Mouse (Mus musculus) C2C12 (cell line): Measurements from ENCODE around the gene Nqo2. TPM values are rescaled to one million over a fixed set of nuclear protein-coding genes. Genes with fewer than 3 reads are reported as not detected.

ENCODE experiments used
- H3K27me3 ChIP-seq: one replicate; pipeline ENCODE4 v1.6.1; 2011; ENCODE audit not compliant: control insufficient read depth, insufficient read depth, insufficient read length
- H3K36me3 ChIP-seq: one replicate; pipeline ENCODE4 v1.6.1; 2011; ENCODE audit not compliant: control insufficient read depth, insufficient read depth
- H3K4me3 ChIP-seq: one replicate; pipeline ENCODE4 v1.5.1; 2011; ENCODE audit warnings: mild to moderate bottlenecking, control low read depth; ENCODE audit not compliant: poor library complexity, insufficient read depth, severe bottlenecking
- H3K79me2 ChIP-seq: one replicate; pipeline ENCODE4 v1.6.1; 2011; ENCODE audit not compliant: control insufficient read depth, insufficient read depth
- H3K79me3 ChIP-seq: one replicate; pipeline ENCODE4 v1.6.1; 2011; ENCODE audit warnings: low read depth, control low read depth
- H3ac ChIP-seq: one replicate; pipeline ENCODE3; 2011; ENCODE audit warnings: low read depth; ENCODE audit not compliant: control insufficient read depth, insufficient read length
- CEBPB ChIP-seq: IDR thresholded peaks from one replicate; pipeline ENCODE4 v1.6.1; 2011; ENCODE audit warnings: low read depth, mild to moderate bottlenecking, control low read depth, moderate library complexity
- CTCF ChIP-seq: IDR thresholded peaks from one replicate; pipeline ENCODE4 v1.5.1; 2011; ENCODE audit not compliant: control insufficient read depth, insufficient read depth, insufficient read length
- FOSL1 ChIP-seq: IDR thresholded peaks from one replicate; pipeline ENCODE4 v1.8.0; 2011; ENCODE audit warnings: mild to moderate bottlenecking, low read length; ENCODE audit not compliant: poor library complexity, insufficient read depth, severe bottlenecking
- MAX ChIP-seq: IDR thresholded peaks from one replicate; pipeline ENCODE4 v1.6.1; 2011; ENCODE audit warnings: mild to moderate bottlenecking, control low read depth
- MYOD1 ChIP-seq: IDR thresholded peaks from one replicate; pipeline ENCODE4 v1.6.1; 2011; ENCODE audit warnings: low read depth; ENCODE audit not compliant: control insufficient read depth, insufficient read length
- MYOG ChIP-seq: IDR thresholded peaks from one replicate; pipeline ENCODE4 v1.6.1; 2011; ENCODE audit not compliant: control insufficient read depth, insufficient read length; ENCODE audit errors: extremely low read depth
- USF1 ChIP-seq: IDR thresholded peaks from one replicate; pipeline ENCODE4 v1.6.1; 2011; ENCODE audit warnings: low read depth, mild to moderate bottlenecking, control low read depth, moderate library complexity
- polyA plus RNA-seq: library from polyadenylated mRNA; unstranded; fragments of >200 nt; fragmentation: generic; extraction: Trizol; gene quantifications from one replicate; pipeline ENCODE4 v1.2.1, GENCODE M21; 2012; ENCODE audit warnings: missing spikeins

The Nqo2 gene
- polyA plus RNA-seq, 1 experiment = 23.1 TPM

GRCm38 (mm10) chr13:34035424-34035823 lies 70.9 kb downstream of the Nqo2 start:
- H3K36me3 ChIP-seq = peaks cover 37% of the 10 kb centered on the region
- no peaks in the 10 kb centered on the region for H3K79me3 ChIP-seq
- H3K79me2 ChIP-seq = peaks cover 9% of the 10 kb centered on the region
- H3ac ChIP-seq = no peak overlapping the region
- TF ChIP-seq MYOG (no peak), USF1 (no peak), CEBPB (no peak), FOSL1 (no peak), MYOD1 (no peak), CTCF (no peak), MAX (no peak)
- H3K4me3 ChIP-seq = no peak overlapping the region
- no peaks in the 10 kb centered on the region for H3K27me3 ChIP-seq

- Histone ChIP-seq H3K79me2 (peaks cover 9% of the 10 kb centered on the region), H3K79me3 (no peaks in the 10 kb centered on the region), H3ac (no peak overlapping the region), H3K27me3 (no peaks in the 10 kb centered on the region), H3K4me3 (no peak overlapping the region), H3K36me3 (peaks cover 26% of the 10 kb centered on the region)
- TF ChIP-seq CEBPB = no peak
- TF ChIP-seq FOSL1 = no peak
- TF ChIP-seq CTCF = no peak
- no peak for TF ChIP-seq MYOG
- no peak for TF ChIP-seq MYOD1
- no peak for TF ChIP-seq USF1
- no peak for TF ChIP-seq MAX
These were observed 72.2 kb downstream of the Nqo2 start for GRCm38 (mm10) chr13:34036726-34037125.

GRCm38 (mm10) chr13:34037172-34038055 lies 72.9 kb downstream of the Nqo2 start, which contains the start of gene Bphl:
Gene Bphl, plus strand, starts transcription at chr13:34037597.
- no peak for TF ChIP-seq MAX
- no peak for TF ChIP-seq CTCF
- no peak for TF ChIP-seq CEBPB
- no peak for TF ChIP-seq MYOG
- TF ChIP-seq FOSL1 = no peak
- TF ChIP-seq MYOD1 = no peak
- Histone ChIP-seq H3K79me2 (peaks cover 9% of the 10 kb centered on the region), H3K4me3 (peak within 1 kb of the TSS; percentile 74), H3K36me3 (peaks cover 20% of the 10 kb centered on the region), H3K27me3 (no peaks in the 10 kb centered on the region), H3ac (peak within 1 kb of the TSS; percentile 88), H3K79me3 (no peaks in the 10 kb centered on the region)

GRCm38 (mm10) chr13:34038056-34038432 lies 73.6 kb downstream of the Nqo2 start:
- peaks cover 9% of the 10 kb centered on the region for H3K79me2 ChIP-seq
- peaks cover 14% of the 10 kb centered on the region for H3K36me3 ChIP-seq
- H3K4me3 ChIP-seq = peak overlapping the region; percentile 74
- H3K79me3 ChIP-seq = no peaks in the 10 kb centered on the region
- H3ac ChIP-seq = peak overlapping the region; percentile 88
- TF ChIP-seq MAX (no peak), USF1 (no peak), FOSL1 (no peak), MYOD1 (no peak), CTCF (no peak), MYOG (no peak), CEBPB (no peak)
- no peaks in the 10 kb centered on the region for H3K27me3 ChIP-seq

Other genes with a start within 250 kb of the Nqo2 start
- gene Serpinb6e, start 121.3 kb upstream of the Nqo2 start, polyA plus RNA-seq = not detected
- gene Serpinb6c, start 59.0 kb upstream of the Nqo2 start, polyA plus RNA-seq = 0.11 TPM
- 10.0 TPM for gene Ripk1, start 37.7 kb downstream of the Nqo2 start, polyA plus RNA-seq
- 323 TPM for gene Serpinb6a, start 38.1 kb downstream of the Nqo2 start, polyA plus RNA-seq
- gene Bphl, start 72.9 kb downstream of the Nqo2 start, polyA plus RNA-seq = 11.7 TPM
- 304 TPM for gene Tubb2a, start 113.3 kb downstream of the Nqo2 start, polyA plus RNA-seq
- gene Tubb2b, start 165.8 kb downstream of the Nqo2 start, polyA plus RNA-seq = 216 TPM
- gene Psmg4, start 198.3 kb downstream of the Nqo2 start, polyA plus RNA-seq = 151 TPM